Mouse (Mus musculus) hindbrain, embryonic 15.5 days (tissue): ENCODE data around the gene Timp3. TPM values are rescaled to one million over a fixed set of nuclear protein-coding genes. Genes with fewer than 3 reads are reported as not detected.
A peak's percentile ranks its signal among the peaks of the same experiment; 100 is the strongest.

ENCODE experiments used
- ATAC-seq: fragments of 200-750 bp; cut with Nextera tagmentation; 2 replicates; pipeline ENCODE4 v1.8.0; 2017; ENCODE audit warnings: low read depth, moderate number of reproducible peaks, moderate TSS enrichment; ENCODE audit not compliant: low FRiP score
- H3K27ac ChIP-seq: fragments of 300-500 bp; sonication (generic); replicated peaks from 2 replicates; pipeline ENCODE4 v1.5.1; 2015; ENCODE audit warnings: mild to moderate bottlenecking, inconsistent platforms
- H3K27me3 ChIP-seq: fragments of 300-500 bp; sonication (generic); 2 replicates; pipeline ENCODE4 v1.6.1; 2015; ENCODE audit warnings: control low read depth, inconsistent platforms
- H3K36me3 ChIP-seq: fragments of 300-500 bp; sonication (generic); 2 replicates; pipeline ENCODE4 v1.6.1; 2015; ENCODE audit warnings: control low read depth, inconsistent platforms
- H3K4me1 ChIP-seq: fragments of 300-500 bp; sonication (generic); replicated peaks from 2 replicates; pipeline ENCODE4 v1.6.1; 2015; ENCODE audit warnings: control low read depth, inconsistent platforms
- H3K4me2 ChIP-seq: fragments of 300-500 bp; sonication (generic); 2 replicates; pipeline ENCODE4 v1.6.1; 2015; ENCODE audit warnings: moderate library complexity, mild to moderate bottlenecking, inconsistent platforms
- H3K4me3 ChIP-seq: fragments of 300-500 bp; sonication (generic); 2 replicates; pipeline ENCODE4 v1.5.1; 2015; ENCODE audit warnings: mild to moderate bottlenecking, inconsistent platforms
- H3K9ac ChIP-seq: fragments of 300-500 bp; sonication (generic); 2 replicates; pipeline ENCODE4 v1.6.1; 2015; ENCODE audit warnings: inconsistent platforms
- H3K9me3 ChIP-seq: fragments of 300-500 bp; sonication (generic); 2 replicates; pipeline ENCODE4 v1.6.1; 2016; ENCODE audit warnings: control low read depth, inconsistent platforms
- WGBS: fragments of 180-500 bp; shearing (Covaris S2); methylation state at CpG from one replicate; pipeline ENCODE4 v1.1.7; 2015; 5-methylcytosine and 5-hydroxymethylcytosine counted together
- polyA plus RNA-seq: library from polyadenylated mRNA; unstranded; fragments of >200 nt; fragmentation: Nextera tagmentation; extraction: Ambion mirVana; gene quantifications from 2 replicates; pipeline ENCODE4 v1.2.1, GENCODE M21; 2015

Gene Timp3
- polyA plus RNA-seq, 1 experiment from 2014 or later, result 42.2 TPM

DNA sequence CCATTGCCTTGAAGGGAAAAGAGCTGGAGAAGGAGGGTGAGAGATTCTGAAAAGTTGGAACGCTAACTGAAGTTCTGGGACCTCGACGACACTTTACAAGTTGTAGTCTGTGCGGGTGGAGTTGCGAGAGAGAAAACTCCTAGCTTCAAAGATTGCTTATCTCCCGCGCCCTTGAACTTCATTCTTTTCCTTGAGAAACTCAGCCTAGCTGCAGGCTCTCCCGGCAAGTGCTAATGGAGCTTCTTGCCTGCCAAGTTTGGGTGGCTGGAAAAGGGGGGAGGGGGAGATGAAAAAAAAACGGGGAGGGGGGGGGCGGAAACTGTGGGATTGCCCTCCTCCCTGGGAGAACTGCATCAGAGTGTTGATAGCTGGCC lies 932 bp downstream of the Timp3 start:
- H3K9me3 ChIP-seq, result no peaks in the 10 kb centered on the region
- peak overlapping the region; percentile 59 for H3K9ac ChIP-seq
- no peak for ATAC-seq
- peak overlapping the region; percentile 79 for H3K4me2 ChIP-seq
- peaks cover 5% of the 10 kb centered on the region for H3K27me3 ChIP-seq
- peak overlapping the region; percentile 45 for H3K4me3 ChIP-seq
- WGBS, result 1% methylated on average over 10 of the region's 10 CpGs
- H3K36me3 ChIP-seq, result no peaks in the 10 kb centered on the region
- peak overlapping the region; percentile 54 for H3K27ac ChIP-seq
- H3K4me1 ChIP-seq, result peaks cover 45% of the 10 kb centered on the region

DNA sequence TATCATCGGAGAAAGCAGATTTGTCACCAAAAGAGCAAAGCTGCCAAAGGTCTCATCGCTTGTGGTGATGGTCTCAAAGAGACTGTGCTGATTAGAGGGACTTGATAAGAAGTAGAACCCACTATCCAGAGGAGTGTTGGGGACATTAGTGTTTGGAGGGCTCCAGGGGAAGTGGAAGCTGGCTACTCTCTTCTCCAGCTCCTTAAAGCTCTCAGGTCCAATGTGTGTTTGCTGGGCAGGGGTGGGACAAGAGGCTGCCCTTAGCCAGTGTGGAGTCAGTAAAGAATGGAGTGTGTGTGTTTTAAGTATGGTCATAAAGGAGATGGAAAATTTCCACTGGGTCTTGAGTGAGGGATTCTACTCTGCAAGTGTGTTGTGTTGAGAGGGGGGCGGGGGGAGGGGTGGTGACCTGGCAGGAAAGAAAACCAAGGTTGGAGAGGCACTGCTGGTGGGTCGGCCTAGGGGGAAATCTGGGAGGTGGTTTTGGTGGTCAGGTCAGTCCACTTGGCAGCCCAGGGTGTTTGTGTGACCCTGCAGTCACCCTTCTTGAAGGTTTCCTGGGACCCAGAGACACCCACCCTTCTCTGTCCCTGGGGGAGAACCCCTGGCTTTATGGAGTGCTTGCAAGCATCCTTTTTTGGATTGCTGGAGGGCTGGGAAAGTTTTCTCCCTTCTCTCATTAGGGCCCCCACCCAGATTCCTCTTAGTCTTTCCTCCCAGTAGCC lies 1.6 kb downstream of the Timp3 start:
- Histone ChIP-seq H3K9me3 (no peaks in the 10 kb centered on the region), H3K4me3 (peak overlapping the region; percentile 45), H3K4me2 (peak overlapping the region; percentile 79), H3K27ac (peak overlapping the region; percentile 54), H3K36me3 (no peaks in the 10 kb centered on the region), H3K27me3 (peaks cover 5% of the 10 kb centered on the region), H3K4me1 (peaks cover 45% of the 10 kb centered on the region), H3K9ac (peak overlapping the region; percentile 59; the same call in 1 of the 2 replicates)
- WGBS, result 25% methylated on average over 4 of the region's 4 CpGs
- no peak for ATAC-seq

DNA sequence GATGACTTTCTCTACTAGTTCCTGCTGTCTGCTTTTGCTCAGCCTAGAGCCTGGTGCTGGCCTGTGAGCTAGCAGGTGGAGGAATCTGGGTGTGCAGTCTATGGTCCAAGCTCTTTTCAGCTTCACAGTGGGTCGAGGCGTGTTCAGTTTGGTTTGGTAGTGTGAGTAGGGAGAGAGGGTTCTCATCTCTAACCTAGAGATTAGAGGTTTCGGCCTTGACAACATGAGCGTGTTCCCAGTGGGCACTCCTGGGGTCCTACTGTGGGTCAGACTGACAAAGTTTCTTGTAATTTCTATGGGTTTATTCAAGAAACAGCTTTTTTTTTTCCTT lies 2.1 kb downstream of the Timp3 start:
- no peaks in the 10 kb centered on the region for H3K36me3 ChIP-seq
- no peak for ATAC-seq
- no peaks in the 10 kb centered on the region for H3K9me3 ChIP-seq
- peak overlapping the region; percentile 79 for H3K4me2 ChIP-seq
- H3K9ac ChIP-seq, result peak overlapping the region; percentile 59; the same call in 1 of the 2 replicates
- H3K4me1 ChIP-seq, result peaks cover 45% of the 10 kb centered on the region
- H3K27me3 ChIP-seq, result peaks cover 5% of the 10 kb centered on the region
- peak overlapping the region; percentile 45 for H3K4me3 ChIP-seq
- 61% methylated on average over 4 of the region's 4 CpGs for WGBS
- H3K27ac ChIP-seq, result peak overlapping the region; percentile 54; the same call in 1 of the 2 replicates

DNA sequence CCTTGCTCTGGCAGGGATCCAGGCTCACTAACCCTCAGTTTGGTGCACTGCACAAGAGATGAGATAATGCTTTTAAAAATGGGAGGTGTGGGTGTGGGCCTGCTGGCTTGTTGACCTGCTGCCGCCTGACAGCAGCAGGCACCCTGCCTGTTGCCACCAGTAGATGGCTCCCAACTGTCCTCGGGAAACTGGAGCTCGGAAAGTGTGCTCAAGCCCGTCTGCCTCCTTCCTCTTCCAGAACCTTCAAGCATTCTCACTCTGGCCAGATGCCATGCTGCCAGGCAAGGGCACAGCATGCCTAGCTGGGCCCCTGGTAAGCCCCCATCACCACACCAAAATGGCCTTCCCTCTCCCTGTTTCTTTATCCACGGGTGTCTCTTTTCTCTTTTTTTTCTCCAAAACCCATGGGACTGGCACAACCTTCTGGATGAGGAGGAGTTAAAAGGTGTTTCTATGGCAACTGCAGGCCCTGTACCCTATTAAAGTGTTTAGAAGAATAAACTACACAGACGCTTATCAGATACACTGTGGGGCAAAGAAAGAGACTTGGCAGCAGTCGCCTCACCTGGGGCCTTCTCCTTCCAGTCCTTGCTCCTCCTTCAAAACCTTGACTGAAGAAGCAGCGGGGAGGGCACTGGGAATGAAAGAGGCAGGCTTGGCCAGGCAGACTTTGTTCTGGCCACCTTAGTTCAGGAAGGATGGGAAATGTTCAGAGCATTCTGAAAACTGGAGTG lies 2.8 kb downstream of the Timp3 start:
- ATAC-seq, result 0 out of 2 replicates have a peak, but pooled peaks have one; percentile 21
- WGBS, result 14% methylated on average over 8 of the region's 8 CpGs
- H3K9ac ChIP-seq, result no peak overlapping the region

DNA sequence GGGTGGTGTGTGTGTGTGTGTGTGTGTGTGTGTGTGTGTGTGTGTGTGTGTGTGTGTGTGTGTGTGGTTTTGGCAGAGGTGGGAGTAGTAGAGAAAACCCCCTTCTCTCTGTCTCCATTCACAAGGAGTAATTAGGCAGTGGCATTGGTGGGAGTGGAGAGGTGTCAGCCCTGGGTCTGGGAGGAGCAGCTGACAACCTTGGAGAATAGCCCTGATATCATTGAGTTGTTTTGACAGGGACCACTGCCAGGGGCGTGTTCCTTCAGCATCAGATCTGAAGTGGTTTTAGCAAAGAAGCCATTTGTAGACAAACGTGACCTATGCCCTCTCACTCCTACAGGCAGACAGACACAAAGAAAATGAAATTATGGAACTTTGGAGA lies 3.3 kb downstream of the Timp3 start:
- Histone ChIP-seq H3K9me3 (no peaks in the 10 kb centered on the region), H3K27me3 (peaks cover 5% of the 10 kb centered on the region), H3K27ac (peak overlapping the region; percentile 54), H3K4me3 (peak overlapping the region; percentile 45; the same call in 1 of the 2 replicates), H3K36me3 (no peaks in the 10 kb centered on the region), H3K9ac (no peak overlapping the region), H3K4me2 (peak overlapping the region; percentile 79), H3K4me1 (peaks cover 45% of the 10 kb centered on the region)
- 59% methylated on average over 2 of the region's 2 CpGs for WGBS
- ATAC-seq, result no peak

More for the DNA sequence above, 2.8 kb downstream of the Timp3 start:
- Histone ChIP-seq H3K4me1 (peaks cover 45% of the 10 kb centered on the region), H3K27ac (peak overlapping the region; percentile 54), H3K4me3 (peak overlapping the region; percentile 45), H3K9me3 (no peaks in the 10 kb centered on the region), H3K36me3 (no peaks in the 10 kb centered on the region), H3K4me2 (peak overlapping the region; percentile 79), H3K27me3 (peaks cover 5% of the 10 kb centered on the region)

DNA sequence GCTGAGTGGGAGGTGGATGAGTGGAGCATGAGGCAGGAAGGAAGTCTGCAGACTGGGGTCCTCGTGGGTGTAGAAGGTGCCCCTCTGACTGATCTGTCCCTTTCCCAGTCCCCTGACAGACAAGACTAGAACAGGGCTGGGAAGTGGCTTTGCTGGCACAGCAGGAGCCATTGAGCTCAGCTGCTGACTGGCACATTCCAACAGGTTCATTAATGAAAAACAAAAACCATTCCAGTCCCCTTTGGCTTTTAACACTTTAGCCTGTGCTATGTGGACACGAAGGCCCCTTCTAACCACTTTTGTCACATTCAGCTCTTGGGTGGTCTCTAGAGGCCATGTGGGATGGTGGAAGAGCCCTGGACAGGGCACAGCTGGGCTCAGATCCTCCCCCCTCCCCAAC lies 4.4 kb downstream of the Timp3 start:
- Histone ChIP-seq H3K4me2 (peak overlapping the region; percentile 13; the same call in 1 of the 2 replicates), H3K9ac (no peak overlapping the region), H3K9me3 (no peaks in the 10 kb centered on the region), H3K27me3 (peaks cover 5% of the 10 kb centered on the region), H3K27ac (no peak overlapping the region), H3K4me1 (peaks cover 45% of the 10 kb centered on the region), H3K36me3 (no peaks in the 10 kb centered on the region), H3K4me3 (no peak overlapping the region)
- ATAC-seq, result no peak
- WGBS, result 0% methylated on average over 2 of the region's 2 CpGs

DNA sequence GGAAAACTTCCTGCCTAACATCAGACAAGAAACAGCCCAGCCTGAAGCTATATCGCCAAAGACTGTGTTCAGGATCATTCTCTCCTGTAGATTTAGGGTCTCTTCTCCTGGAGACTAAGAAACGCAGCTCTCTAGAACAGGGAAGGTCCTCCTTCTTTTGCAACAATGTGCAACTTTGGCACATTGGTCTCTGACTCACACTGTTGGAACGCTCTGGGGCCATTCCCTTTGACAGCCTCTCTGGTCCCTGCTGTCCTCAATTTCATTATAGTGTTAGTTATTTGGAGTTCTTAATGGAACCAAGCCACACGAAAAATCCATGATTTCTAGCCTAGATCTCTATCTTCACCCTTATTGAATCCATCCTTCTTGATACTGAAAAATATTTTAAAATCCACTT lies 7.1 kb downstream of the Timp3 start:
- H3K4me2 ChIP-seq, result no peak overlapping the region
- no peak overlapping the region for H3K27ac ChIP-seq
- H3K4me1 ChIP-seq, result peaks cover 25% of the 10 kb centered on the region
- no peaks in the 10 kb centered on the region for H3K9me3 ChIP-seq
- H3K27me3 ChIP-seq, result peaks cover under 1% of the 10 kb centered on the region; the same call in 1 of the 2 replicates
- no peak overlapping the region for H3K4me3 ChIP-seq
- no peak overlapping the region for H3K9ac ChIP-seq
- WGBS, result 86% methylated on average over 4 of the region's 4 CpGs
- H3K36me3 ChIP-seq, result no peaks in the 10 kb centered on the region
- no peak for ATAC-seq

DNA sequence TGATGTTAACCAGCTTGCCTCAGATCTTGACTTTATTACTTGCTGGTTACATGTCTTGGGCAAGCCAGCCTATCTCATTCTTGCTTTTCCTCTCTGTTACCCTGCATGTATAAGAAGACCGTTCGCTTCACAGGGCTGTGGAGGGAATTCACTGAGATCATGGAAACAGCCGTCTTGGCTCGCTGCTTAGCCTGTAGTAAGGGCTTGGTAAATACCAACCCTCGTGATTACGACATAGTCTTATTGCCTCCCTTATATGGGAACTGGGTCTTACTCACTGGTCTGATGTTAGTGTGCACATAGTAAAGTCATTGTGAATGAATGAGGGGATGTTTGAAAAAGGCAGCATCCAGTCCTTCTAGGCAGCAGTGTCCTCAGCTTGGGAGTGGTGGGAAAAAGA lies 10.4 kb downstream of the Timp3 start:
- Histone ChIP-seq H3K4me2 (no peak overlapping the region), H3K9ac (no peak overlapping the region), H3K36me3 (no peaks in the 10 kb centered on the region), H3K4me1 (peaks cover 5% of the 10 kb centered on the region; the same call in 1 of the 2 replicates), H3K27ac (no peak overlapping the region), H3K4me3 (no peak overlapping the region), H3K27me3 (no peaks in the 10 kb centered on the region), H3K9me3 (no peaks in the 10 kb centered on the region)
- WGBS, result 87% methylated on average over 6 of the region's 6 CpGs
- ATAC-seq, result no peak

DNA sequence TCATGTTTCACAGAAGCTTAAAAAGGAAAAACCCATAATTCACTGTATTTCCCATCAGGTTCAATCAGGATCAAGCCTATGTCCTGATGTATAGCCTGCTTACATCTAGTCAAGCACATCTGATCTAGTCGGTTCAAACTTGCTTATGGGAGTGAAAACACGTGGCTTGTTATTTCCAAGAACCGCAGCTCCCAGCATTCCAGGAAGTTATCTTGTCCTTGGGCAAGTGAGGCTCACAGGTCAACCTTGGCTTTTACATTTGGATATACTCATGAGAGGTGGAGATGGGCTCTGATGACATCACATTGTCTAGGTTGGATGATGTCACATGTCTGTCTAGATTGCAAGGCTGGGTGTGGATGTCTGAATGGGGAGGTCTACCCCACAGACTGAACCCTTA lies 12.8 kb downstream of the Timp3 start:
- Histone ChIP-seq H3K27ac (no peak overlapping the region), H3K4me3 (no peak overlapping the region), H3K27me3 (no peaks in the 10 kb centered on the region), H3K4me1 (peaks cover 15% of the 10 kb centered on the region; the same call in 1 of the 2 replicates), H3K4me2 (no peak overlapping the region), H3K9ac (no peak overlapping the region), H3K9me3 (no peaks in the 10 kb centered on the region), H3K36me3 (no peaks in the 10 kb centered on the region)
- 91% methylated on average over 3 of the region's 3 CpGs for WGBS
- no peak for ATAC-seq

DNA sequence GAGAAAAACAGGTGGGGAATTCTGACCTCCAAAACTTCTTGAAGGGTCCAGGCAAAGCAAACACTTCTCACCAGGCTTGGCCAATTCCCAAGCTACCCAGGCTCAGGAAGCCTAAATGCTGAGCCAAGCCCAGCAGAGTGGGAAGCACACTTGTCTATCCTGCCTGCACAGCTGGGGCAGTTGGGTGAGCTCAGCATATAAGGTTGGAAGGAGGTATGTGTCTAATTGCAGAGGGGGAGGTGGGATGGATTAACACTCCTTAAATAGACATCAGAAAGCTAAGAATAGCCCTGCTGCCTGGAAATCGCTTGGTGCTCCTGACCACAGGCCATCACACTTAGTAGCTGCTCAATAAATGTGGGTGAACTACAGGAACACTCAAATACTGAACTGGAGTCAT lies 13.3 kb downstream of the Timp3 start:
- no peak overlapping the region for H3K9ac ChIP-seq
- H3K9me3 ChIP-seq, result no peaks in the 10 kb centered on the region
- 90% methylated on average over 1 of the region's 1 CpGs for WGBS
- no peak overlapping the region for H3K4me2 ChIP-seq
- H3K4me3 ChIP-seq, result no peak overlapping the region
- no peaks in the 10 kb centered on the region for H3K27me3 ChIP-seq
- H3K36me3 ChIP-seq, result no peaks in the 10 kb centered on the region
- no peak for ATAC-seq
- no peak overlapping the region for H3K27ac ChIP-seq
- H3K4me1 ChIP-seq, result peaks cover 19% of the 10 kb centered on the region

DNA sequence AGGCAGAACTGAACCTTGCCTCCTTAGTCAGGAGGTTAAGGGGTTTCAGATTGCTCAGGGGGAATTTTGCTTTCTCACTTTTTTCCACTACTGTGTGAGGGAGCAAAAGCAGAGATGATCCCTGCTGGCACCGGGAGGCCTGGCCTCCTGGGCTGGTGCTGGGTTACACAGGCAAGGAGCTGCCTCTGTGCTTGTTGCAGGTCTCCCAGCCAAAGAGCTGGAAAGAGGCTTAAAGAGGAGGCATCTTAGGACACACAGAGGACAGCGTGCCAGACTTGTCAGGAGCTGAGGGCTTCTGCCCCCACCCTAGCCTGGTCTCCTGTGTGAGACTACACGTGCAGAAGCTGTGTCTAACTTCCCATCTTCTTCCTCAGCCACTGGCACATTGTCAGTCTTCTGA lies 15.3 kb downstream of the Timp3 start:
- Histone ChIP-seq H3K27ac (no peak overlapping the region), H3K4me3 (no peak overlapping the region), H3K4me2 (no peak overlapping the region), H3K27me3 (no peaks in the 10 kb centered on the region), H3K36me3 (no peaks in the 10 kb centered on the region), H3K9ac (no peak overlapping the region), H3K4me1 (peaks cover 34% of the 10 kb centered on the region), H3K9me3 (no peaks in the 10 kb centered on the region)
- WGBS, result 54% methylated on average over 3 of the region's 3 CpGs
- ATAC-seq, result no peak

DNA sequence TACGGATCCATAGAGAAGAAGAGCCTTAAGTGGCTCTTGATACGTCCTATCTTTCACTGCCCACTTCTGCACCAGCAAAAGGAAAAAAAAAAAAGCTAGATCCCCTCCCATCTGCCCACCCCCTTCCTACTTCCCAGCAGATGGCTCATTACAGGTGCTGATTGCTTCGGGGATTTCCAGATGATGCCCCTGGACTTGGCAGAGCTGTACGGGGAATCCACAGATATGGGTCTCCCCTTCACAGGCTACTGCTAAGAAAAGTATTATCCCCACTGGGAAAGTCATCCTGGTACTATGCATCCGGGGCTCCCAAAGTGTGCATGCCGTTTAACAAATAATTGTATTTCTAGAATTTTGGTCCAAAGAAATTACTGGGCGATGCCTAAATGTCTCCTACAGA lies 17.5 kb downstream of the Timp3 start:
- Histone ChIP-seq H3K4me2 (no peak overlapping the region), H3K9me3 (no peaks in the 10 kb centered on the region), H3K27me3 (no peaks in the 10 kb centered on the region), H3K36me3 (no peaks in the 10 kb centered on the region), H3K4me3 (no peak overlapping the region), H3K4me1 (peaks cover 39% of the 10 kb centered on the region), H3K9ac (no peak overlapping the region), H3K27ac (no peak overlapping the region)
- 57% methylated on average over 7 of the region's 7 CpGs for WGBS
- ATAC-seq, result no peak
